Mouse (Mus musculus): ENCODE data around the gene Trim37. TPM values are rescaled to one million over a fixed set of nuclear protein-coding genes. Genes with fewer than 3 reads are reported as not detected.

Gene Trim37
- 97.3 and 106 TPM in 2 replicates for polyA plus RNA-seq (2014; fragmentation: Nextera tagmentation; extraction: Ambion mirVana)

DNA sequence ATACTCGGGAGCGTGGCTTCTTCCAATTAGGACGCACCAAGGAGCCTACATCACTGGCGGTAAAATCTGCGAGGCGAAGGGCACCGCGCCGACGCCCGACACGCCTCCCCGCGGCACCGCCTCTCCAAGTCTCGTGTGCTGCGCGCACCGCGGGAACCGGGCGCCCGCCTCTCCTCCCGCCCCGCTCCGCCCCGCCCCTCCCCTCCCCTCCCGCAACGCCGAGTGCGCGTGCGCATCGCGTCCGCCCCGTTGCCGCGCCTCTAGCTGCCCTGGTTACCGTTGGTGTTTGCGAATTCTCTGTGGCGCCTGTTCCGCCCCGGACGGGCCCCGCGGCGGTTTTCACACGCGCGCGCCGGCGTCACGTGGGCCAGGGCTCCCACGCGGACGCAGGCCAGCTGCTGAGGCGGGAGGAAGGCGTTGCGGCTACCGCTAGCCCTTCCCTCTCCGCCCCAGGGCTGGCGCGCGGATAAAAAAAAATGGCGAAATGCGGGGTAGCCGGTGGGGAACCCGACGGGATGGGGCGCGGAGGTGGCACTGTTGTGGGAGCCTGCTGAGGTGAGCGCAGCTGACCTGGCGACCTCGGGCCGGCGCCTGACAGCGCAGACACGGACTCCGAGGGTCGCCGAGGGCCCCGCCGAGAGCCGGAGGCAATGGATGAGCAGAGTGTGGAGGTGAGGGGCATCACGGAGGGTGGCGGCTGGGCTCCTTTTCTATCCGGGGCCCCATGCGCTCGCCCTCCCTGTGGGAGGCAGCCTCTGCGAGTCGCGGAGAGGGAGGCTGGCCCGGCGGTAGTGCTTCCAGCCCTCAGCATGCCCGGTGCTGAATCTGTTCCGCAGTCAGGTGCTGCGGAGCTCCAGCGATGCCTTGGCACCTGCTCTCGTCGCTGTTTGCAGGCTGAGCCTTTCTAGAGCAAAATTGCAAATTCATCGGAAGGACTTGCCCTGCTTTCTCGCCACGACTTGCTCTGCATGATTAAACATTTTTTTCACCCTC lies at the start of gene Trim37:
TSS of gene Trim37 (plus strand) at position 254 of the 993 bp plus-strand sequence.
- ATAC-seq (replicated peaks; ENCODE audit: low FRiP score) = peak; percentile 92
- under 1% methylated on average over 102 of the region's 105 CpGs for WGBS
- peaks cover 13% of the 10 kb centered on the region; the same call in 1 of the 2 replicates for H3K36me3 ChIP-seq (ENCODE audit: control insufficient read depth, insufficient read depth, low read length)
- H3K4me1 ChIP-seq (replicated peaks; ENCODE audit: control insufficient read depth, insufficient read depth, low read length) = peaks cover 1% of the 10 kb centered on the region; the same call in 1 of the 2 replicates
- peak within 1 kb of the TSS; percentile 68 for H3K4me2 ChIP-seq (ENCODE audit: low read depth, low read length, severe bottlenecking)
- no peaks in the 10 kb centered on the region for H3K9me3 ChIP-seq (ENCODE audit: control insufficient read depth, low read length)
- peak; percentile 98 for DNase-seq (ENCODE audit: low spot score)
- peak within 1 kb of the TSS; percentile 96 for H3K4me3 ChIP-seq (ENCODE audit: low read depth, low read length)
- peak within 1 kb of the TSS; percentile 89 for H3K9ac ChIP-seq (ENCODE audit: low read length)
- H3K27me3 ChIP-seq (ENCODE audit: control insufficient read depth, insufficient read depth, low read length) = no peaks in the 10 kb centered on the region
- H3K27ac ChIP-seq (ENCODE audit: low read depth, low read length) = peak within 1 kb of the TSS; percentile 92

DNA sequence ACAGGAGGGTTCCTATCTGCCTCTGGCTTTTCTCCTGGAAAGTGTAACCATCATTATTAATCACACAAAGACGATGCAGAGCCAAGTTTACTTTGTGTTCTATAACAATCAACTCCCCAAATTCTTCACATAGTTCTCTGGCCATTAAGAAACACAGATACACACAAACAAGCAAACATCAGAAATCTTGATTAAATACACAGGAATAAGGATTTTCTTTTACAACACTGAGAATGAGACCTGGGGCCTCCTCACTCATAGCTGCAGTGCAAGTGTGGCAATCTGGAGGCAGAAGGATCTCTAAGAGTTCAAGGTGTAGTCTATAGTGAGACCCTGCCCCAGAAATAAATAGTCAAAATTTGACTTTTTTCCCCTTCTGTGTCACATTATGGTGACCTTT lies 43.2 kb upstream of the Trim37 start:
- Histone ChIP-seq H3K9me3 (ENCODE audit: control insufficient read depth, low read length) (no peaks in the 10 kb centered on the region), H3K27me3 (ENCODE audit: control insufficient read depth, insufficient read depth, low read length) (no peaks in the 10 kb centered on the region), H3K9ac (ENCODE audit: low read length) (no peak overlapping the region), H3K4me2 (ENCODE audit: low read depth, low read length, severe bottlenecking) (no peak overlapping the region), H3K4me1 (replicated peaks; ENCODE audit: control insufficient read depth, insufficient read depth, low read length) (peaks cover 7% of the 10 kb centered on the region), H3K4me3 (ENCODE audit: low read depth, low read length) (no peak overlapping the region), H3K36me3 (ENCODE audit: control insufficient read depth, insufficient read depth, low read length) (peaks cover 7% of the 10 kb centered on the region; the same call in 1 of the 2 replicates), H3K27ac (ENCODE audit: low read depth, low read length) (no peak overlapping the region)
- ATAC-seq (replicated peaks; ENCODE audit: low FRiP score) = no peak
- DNase-seq (ENCODE audit: low spot score) = no peak
- WGBS = 93% methylated on average over 1 of the region's 1 CpGs

DNA sequence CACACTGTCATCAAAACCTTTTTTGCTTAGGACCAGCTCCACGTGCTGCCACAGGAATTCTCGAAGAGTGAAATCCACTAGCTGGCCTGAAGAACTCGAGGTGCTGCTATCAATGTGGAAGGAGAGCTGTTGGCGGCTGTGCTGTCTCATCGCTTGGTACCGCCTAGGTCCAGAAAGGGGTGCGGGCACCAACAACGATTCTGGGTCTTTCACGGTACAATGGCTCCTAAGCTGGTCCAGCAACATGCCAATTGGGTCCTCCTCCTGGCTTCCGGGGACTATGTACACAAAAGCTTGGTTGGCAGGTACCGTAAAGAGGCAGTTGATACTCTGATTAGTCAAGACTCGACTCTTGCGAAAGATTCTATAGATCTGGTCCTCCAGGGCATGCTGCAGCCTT lies 41.4 kb upstream of the Trim37 start:
- Histone ChIP-seq H3K4me2 (ENCODE audit: low read depth, low read length, severe bottlenecking) (peak overlapping the region; percentile 86), H3K27me3 (ENCODE audit: control insufficient read depth, insufficient read depth, low read length) (no peaks in the 10 kb centered on the region), H3K4me3 (ENCODE audit: low read depth, low read length) (peak overlapping the region; percentile 94), H3K4me1 (replicated peaks; ENCODE audit: control insufficient read depth, insufficient read depth, low read length) (peaks cover 7% of the 10 kb centered on the region), H3K36me3 (ENCODE audit: control insufficient read depth, insufficient read depth, low read length) (peaks cover 3% of the 10 kb centered on the region; the same call in 1 of the 2 replicates), H3K9me3 (ENCODE audit: control insufficient read depth, low read length) (no peaks in the 10 kb centered on the region), H3K27ac (ENCODE audit: low read depth, low read length) (no peak overlapping the region), H3K9ac (ENCODE audit: low read length) (no peak overlapping the region)
- ATAC-seq (replicated peaks; ENCODE audit: low FRiP score) (no peak), DNase-seq (ENCODE audit: low spot score) (no peak)
- WGBS = 90% methylated on average over 13 of the region's 13 CpGs

DNA sequence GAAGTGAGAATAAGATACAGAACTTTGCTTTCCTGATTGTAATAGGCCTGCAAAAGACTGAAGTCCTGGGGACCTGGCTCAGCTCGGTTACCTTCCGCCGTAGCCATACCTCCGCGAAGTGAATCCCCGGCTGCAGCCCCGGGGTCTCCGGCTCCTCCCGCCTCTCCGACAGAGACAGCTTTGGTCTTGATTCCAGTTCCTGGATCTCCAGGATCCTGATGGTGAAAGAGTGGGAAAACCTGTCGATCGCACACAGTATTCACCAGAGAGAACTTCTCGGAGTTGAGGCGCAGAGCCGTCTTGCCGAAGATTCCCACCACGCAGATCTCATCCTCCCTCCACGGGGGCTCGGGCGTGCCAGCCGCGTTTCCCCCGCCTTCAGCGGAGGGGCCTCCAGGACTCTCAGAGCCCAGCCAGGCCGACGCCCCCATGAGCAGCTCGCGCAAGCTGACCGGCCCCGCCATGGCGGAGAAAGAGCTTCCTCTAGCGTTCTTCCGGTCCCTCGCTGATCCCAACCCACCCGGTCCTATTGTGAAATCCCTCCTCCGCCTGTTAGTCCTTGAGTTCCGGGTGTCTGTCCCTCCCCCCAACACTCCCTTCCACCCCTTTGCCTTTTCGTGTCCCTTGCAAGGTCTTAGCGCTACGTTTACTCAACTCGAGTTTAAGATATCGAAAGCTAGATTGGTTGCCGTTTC lies 40.4 kb upstream of the Trim37 start, which contains the start of gene Smg8:
TSS of gene Smg8 (minus strand) at position 485 of the 695 bp plus-strand sequence.
- Histone ChIP-seq H3K36me3 (ENCODE audit: control insufficient read depth, insufficient read depth, low read length) (peaks cover 6% of the 10 kb centered on the region), H3K4me1 (replicated peaks; ENCODE audit: control insufficient read depth, insufficient read depth, low read length) (peaks cover 7% of the 10 kb centered on the region), H3K4me2 (ENCODE audit: low read depth, low read length, severe bottlenecking) (peak within 1 kb of the TSS; percentile 86), H3K4me3 (ENCODE audit: low read depth, low read length) (peak within 1 kb of the TSS; percentile 94), H3K27ac (ENCODE audit: low read depth, low read length) (peak within 1 kb of the TSS; percentile 37; the same call in 1 of the 2 replicates), H3K9ac (ENCODE audit: low read length) (peak within 1 kb of the TSS; percentile 95), H3K27me3 (ENCODE audit: control insufficient read depth, insufficient read depth, low read length) (no peaks in the 10 kb centered on the region), H3K9me3 (ENCODE audit: control insufficient read depth, low read length) (no peaks in the 10 kb centered on the region)
- 2% methylated on average over 42 of the region's 43 CpGs for WGBS
- ATAC-seq (replicated peaks; ENCODE audit: low FRiP score) (peak; percentile 83), DNase-seq (ENCODE audit: low spot score) (peak; percentile 85)

DNA sequence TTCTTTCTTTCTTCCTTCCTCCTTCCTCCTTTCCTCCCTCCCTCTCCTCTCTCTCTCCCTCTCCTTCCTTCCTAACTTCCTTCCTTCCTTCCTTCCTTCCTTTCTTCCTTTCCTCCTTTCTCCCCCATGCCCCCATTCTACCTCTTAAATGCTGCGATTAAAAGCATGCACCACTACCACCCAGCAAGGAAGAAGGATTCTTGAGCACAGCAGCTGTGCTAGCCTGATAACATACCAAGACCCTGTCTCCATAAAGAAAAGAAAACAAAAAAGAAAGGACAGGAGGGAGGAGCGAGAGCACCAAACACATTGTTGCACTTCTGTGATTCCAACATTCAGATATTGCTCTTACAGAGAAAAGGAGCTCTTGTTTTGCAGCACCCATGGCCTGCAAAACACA lies 39.7 kb upstream of the Trim37 start:
- peaks cover 7% of the 10 kb centered on the region for H3K36me3 ChIP-seq (ENCODE audit: control insufficient read depth, insufficient read depth, low read length)

DNA sequence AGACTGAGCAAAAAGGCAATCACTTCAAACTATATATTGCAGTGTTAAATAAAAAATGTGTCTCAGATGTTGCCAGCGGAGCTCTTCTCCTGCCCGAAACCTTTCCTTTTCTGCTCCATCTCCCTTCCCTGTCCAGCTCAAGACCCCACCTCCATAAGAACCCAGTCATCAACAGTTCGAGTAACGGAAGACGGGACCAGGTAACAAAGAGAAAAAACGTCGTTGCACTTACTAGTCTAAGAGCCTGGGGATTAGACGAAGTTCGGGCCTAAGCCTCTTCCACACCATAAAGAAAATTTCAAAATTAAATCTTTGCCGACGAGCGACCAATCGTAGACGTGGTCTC lies 18.5 kb upstream of the Trim37 start, which contains the start of gene Prr11:
TSS of gene Prr11 (minus strand) at position 300 of the 346 bp plus-strand sequence.
- peaks cover 7% of the 10 kb centered on the region; the same call in 1 of the 2 replicates for H3K36me3 ChIP-seq (ENCODE audit: control insufficient read depth, insufficient read depth, low read length)
- 0% methylated on average over 14 of the region's 14 CpGs for WGBS
- no peak for ATAC-seq (replicated peaks; ENCODE audit: low FRiP score)

More for the DNA sequence above, 39.7 kb upstream of the Trim37 start:
- Histone ChIP-seq H3K9ac (ENCODE audit: low read length) (peak overlapping the region; percentile 95; the same call in 1 of the 2 replicates), H3K27me3 (ENCODE audit: control insufficient read depth, insufficient read depth, low read length) (no peaks in the 10 kb centered on the region), H3K4me2 (ENCODE audit: low read depth, low read length, severe bottlenecking) (peak overlapping the region; percentile 86), H3K4me1 (replicated peaks; ENCODE audit: control insufficient read depth, insufficient read depth, low read length) (peaks cover 7% of the 10 kb centered on the region), H3K27ac (ENCODE audit: low read depth, low read length) (no peak overlapping the region), H3K9me3 (ENCODE audit: control insufficient read depth, low read length) (no peaks in the 10 kb centered on the region), H3K4me3 (ENCODE audit: low read depth, low read length) (peak overlapping the region; percentile 94)
- DNase-seq (ENCODE audit: low spot score) = no peak
- ATAC-seq (replicated peaks; ENCODE audit: low FRiP score) = no peak
- WGBS = 66% methylated on average over 2 of the region's 2 CpGs

DNA sequence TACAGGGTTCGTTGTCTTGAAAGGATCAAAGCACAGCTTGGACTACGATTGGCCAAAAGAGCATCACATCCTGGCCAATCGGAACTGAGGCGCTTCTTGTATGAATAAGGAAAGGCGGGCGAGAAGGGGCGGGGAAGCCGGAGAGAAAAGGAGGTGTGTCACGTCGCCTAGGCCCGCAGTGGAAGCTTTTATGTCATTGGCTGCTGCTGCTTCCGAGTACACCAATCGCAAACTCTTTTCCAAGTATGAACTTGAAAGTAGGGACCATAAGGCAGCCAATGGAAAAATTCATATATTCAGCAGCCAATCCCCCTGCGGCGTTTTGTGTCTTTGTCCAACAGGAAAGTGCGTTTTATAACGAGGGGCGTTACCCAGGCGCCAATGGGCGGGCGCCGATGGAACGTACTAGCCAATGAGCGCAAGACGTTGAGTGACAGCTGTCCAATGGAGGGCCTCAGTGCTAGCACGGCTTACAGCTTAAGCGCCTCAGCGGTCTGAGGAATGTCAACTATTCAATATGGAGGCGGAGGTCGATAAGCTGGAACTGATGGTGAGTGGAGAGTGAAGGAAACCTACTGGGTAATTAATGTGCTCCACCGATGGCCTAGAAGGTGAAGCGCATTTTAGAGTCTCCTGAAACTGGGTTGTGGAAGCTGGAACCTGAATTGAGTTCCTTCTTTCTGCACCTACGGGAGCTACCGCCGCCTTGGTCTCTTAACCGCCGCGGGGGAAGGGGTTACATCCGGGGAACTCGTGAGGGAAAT lies 17.9 kb upstream of the Trim37 start, which contains the start of gene Ska2:
TSS of gene Ska2 (plus strand) at position 480 of the 764 bp plus-strand sequence.
- H3K9ac ChIP-seq (ENCODE audit: low read length) = peak within 1 kb of the TSS; percentile 99
- peak within 1 kb of the TSS; percentile 96 for H3K27ac ChIP-seq (ENCODE audit: low read depth, low read length)
- H3K36me3 ChIP-seq (ENCODE audit: control insufficient read depth, insufficient read depth, low read length) = peaks cover 6% of the 10 kb centered on the region; the same call in 1 of the 2 replicates
- DNase-seq (ENCODE audit: low spot score) = peak; percentile 98
- peaks cover 2% of the 10 kb centered on the region; the same call in 1 of the 2 replicates for H3K4me1 ChIP-seq (replicated peaks; ENCODE audit: control insufficient read depth, insufficient read depth, low read length)
- H3K27me3 ChIP-seq (ENCODE audit: control insufficient read depth, insufficient read depth, low read length) = no peaks in the 10 kb centered on the region
- H3K4me2 ChIP-seq (ENCODE audit: low read depth, low read length, severe bottlenecking) = peak within 1 kb of the TSS; percentile 67
- ATAC-seq (replicated peaks; ENCODE audit: low FRiP score) = peak; percentile 99
- H3K4me3 ChIP-seq (ENCODE audit: low read depth, low read length) = peak within 1 kb of the TSS; percentile 87
- H3K9me3 ChIP-seq (ENCODE audit: control insufficient read depth, low read length) = no peaks in the 10 kb centered on the region
- under 1% methylated on average over 40 of the region's 40 CpGs for WGBS

More for the DNA sequence above, 18.5 kb upstream of the Trim37 start, which contains the start of gene Prr11:
- no peaks in the 10 kb centered on the region for H3K9me3 ChIP-seq (ENCODE audit: control insufficient read depth, low read length)
- H3K4me3 ChIP-seq (ENCODE audit: low read depth, low read length) = peak within 1 kb of the TSS; percentile 87
- H3K4me1 ChIP-seq (replicated peaks; ENCODE audit: control insufficient read depth, insufficient read depth, low read length) = peaks cover 2% of the 10 kb centered on the region; the same call in 1 of the 2 replicates
- DNase-seq (ENCODE audit: low spot score) = no peak
- peak within 1 kb of the TSS; percentile 96 for H3K27ac ChIP-seq (ENCODE audit: low read depth, low read length)
- peak within 1 kb of the TSS; percentile 67 for H3K4me2 ChIP-seq (ENCODE audit: low read depth, low read length, severe bottlenecking)
- H3K27me3 ChIP-seq (ENCODE audit: control insufficient read depth, insufficient read depth, low read length) = no peaks in the 10 kb centered on the region
- H3K9ac ChIP-seq (ENCODE audit: low read length) = peak within 1 kb of the TSS; percentile 99

Data from forebrain, embryonic 11.5 days (tissue).